Mouse (Mus musculus) heart, embryonic 16.5 days (tissue): ENCODE measurements at regions not wholly inside any gene's neighbourhood (a gene's known extent, or its start where the extent isn't known, plus 50 kb on each side); places are given as distances from the start of the nearest gene placed in this dataset.

Source experiments
- ATAC-seq: fragments of 200-750 bp; cut with Nextera tagmentation; replicated peaks from 2 replicates; pipeline ENCODE4 v1.8.0; 2017; ENCODE audit warnings: moderate number of reproducible peaks; ENCODE audit not compliant: insufficient read depth, low FRiP score; ENCODE audit errors: extremely low read depth
- H3K27ac ChIP-seq: fragments of 300-500 bp; sonication (generic); 2 replicates; pipeline ENCODE4 v1.5.1; 2014; ENCODE audit warnings: mild to moderate bottlenecking, low read length, control low read depth, moderate library complexity
- H3K27me3 ChIP-seq: fragments of 300-500 bp; sonication (generic); 2 replicates; pipeline ENCODE4 v1.6.1; 2014; ENCODE audit warnings: low read length, mixed read lengths; ENCODE audit not compliant: control insufficient read depth, insufficient read depth
- H3K36me3 ChIP-seq: fragments of 300-500 bp; sonication (generic); 2 replicates; pipeline ENCODE4 v1.6.1; 2014; ENCODE audit not compliant: control insufficient read depth, insufficient read depth
- H3K4me1 ChIP-seq: fragments of 300-500 bp; sonication (generic); 2 replicates; pipeline ENCODE4 v1.6.1; 2014; ENCODE audit warnings: low read length, mixed read lengths; ENCODE audit not compliant: control insufficient read depth, insufficient read depth
- H3K4me2 ChIP-seq: fragments of 300-500 bp; sonication (generic); 2 replicates; pipeline ENCODE4 v1.6.1; 2014; ENCODE audit warnings: low read depth, mild to moderate bottlenecking, control low read depth, low read length
- H3K4me3 ChIP-seq: fragments of 300-500 bp; sonication (generic); 2 replicates; pipeline ENCODE4 v1.5.1; 2014; ENCODE audit warnings: mild to moderate bottlenecking, control low read depth, low read length
- H3K9ac ChIP-seq: fragments of 300-500 bp; sonication (generic); 2 replicates; pipeline ENCODE4 v1.6.1; 2014; ENCODE audit warnings: low read length, control low read depth
- H3K9me3 ChIP-seq: fragments of 300-500 bp; sonication (generic); replicated peaks from 2 replicates; pipeline ENCODE4 v1.6.1; 2016; ENCODE audit warnings: low read length; ENCODE audit not compliant: control insufficient read depth
- WGBS: fragments of 180-500 bp; shearing (Covaris S2); extraction: QIAGEN DNeasy Blood & Tissue Kit; methylation state at CpG from one replicate; pipeline ENCODE4 v1.1.7; 2014; 5-methylcytosine and 5-hydroxymethylcytosine counted together

DNA sequence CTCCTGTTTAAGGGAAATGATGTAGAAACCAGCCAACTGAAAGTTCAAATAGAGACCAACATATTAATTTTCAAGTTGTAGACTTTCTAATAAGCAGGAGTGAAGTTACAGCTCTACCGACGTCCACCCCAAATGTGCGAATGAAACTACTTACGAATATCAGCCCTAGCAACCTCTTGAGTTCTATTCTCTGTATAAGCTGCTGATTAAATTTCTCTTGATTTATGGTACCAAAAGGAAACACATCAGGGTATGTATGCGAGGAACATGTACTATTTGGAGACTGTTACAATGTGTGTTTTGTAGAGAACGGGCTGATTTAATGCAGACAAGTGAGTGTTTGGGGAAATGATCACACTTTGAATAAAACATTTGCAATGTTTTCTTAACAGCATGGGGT lies 412.9 kb downstream of the Cd109 start:
- Histone ChIP-seq H3K4me3 (no peak overlapping the region), H3K4me2 (no peak overlapping the region), H3K4me1 (no peaks in the 10 kb centered on the region), H3K9me3 (no peaks in the 10 kb centered on the region), H3K27me3 (no peaks in the 10 kb centered on the region), H3K27ac (no peak overlapping the region), H3K9ac (no peak overlapping the region), H3K36me3 (no peaks in the 10 kb centered on the region)
- ATAC-seq: no peak
- 85% methylated on average over 6 of the region's 6 CpGs for WGBS

DNA sequence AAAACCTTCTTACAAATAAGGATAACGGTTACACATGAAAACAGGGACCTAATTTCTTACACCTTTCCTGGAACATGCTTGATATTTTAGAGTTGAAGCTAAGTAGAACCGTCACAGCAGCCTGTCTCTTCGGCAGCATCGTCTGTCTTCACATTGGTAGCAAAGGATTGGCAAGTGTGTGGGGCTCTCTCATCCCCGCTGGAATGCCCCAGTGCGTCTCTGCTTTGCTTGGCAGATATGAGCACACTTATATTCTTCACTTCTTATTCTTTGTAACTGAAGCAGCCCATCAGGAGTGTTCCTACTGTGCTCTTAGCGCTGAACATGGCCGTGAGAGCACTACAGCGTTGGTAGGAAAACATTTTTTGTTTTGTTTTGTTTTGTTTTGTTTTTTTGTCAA lies 414.1 kb downstream of the Cd109 start:
- no peak overlapping the region for H3K27ac ChIP-seq
- 69% methylated on average over 9 of the region's 9 CpGs for WGBS

GRCm38 (mm10) chr9:79035677-79036076 lies 420.3 kb downstream of the Cd109 start:
- Histone ChIP-seq H3K9me3 (no peaks in the 10 kb centered on the region), H3K27me3 (no peaks in the 10 kb centered on the region), H3K27ac (no peak overlapping the region), H3K36me3 (no peaks in the 10 kb centered on the region), H3K9ac (no peak overlapping the region), H3K4me2 (no peak overlapping the region), H3K4me3 (no peak overlapping the region), H3K4me1 (no peaks in the 10 kb centered on the region)
- no peak for ATAC-seq
- 70% methylated on average over 2 of the region's 2 CpGs for WGBS

More for the DNA sequence above, 414.1 kb downstream of the Cd109 start:
- Histone ChIP-seq H3K4me3 (no peak overlapping the region), H3K27me3 (no peaks in the 10 kb centered on the region), H3K4me1 (no peaks in the 10 kb centered on the region), H3K9ac (no peak overlapping the region), H3K9me3 (no peaks in the 10 kb centered on the region), H3K4me2 (no peak overlapping the region), H3K36me3 (no peaks in the 10 kb centered on the region)
- no peak for ATAC-seq

GRCm38 (mm10) chr9:79037054-79037453 lies 421.7 kb downstream of the Cd109 start:
- ATAC-seq: no peak
- Histone ChIP-seq H3K9ac (no peak overlapping the region), H3K4me1 (no peaks in the 10 kb centered on the region), H3K9me3 (no peaks in the 10 kb centered on the region), H3K27ac (no peak overlapping the region), H3K27me3 (no peaks in the 10 kb centered on the region), H3K4me3 (no peak overlapping the region), H3K36me3 (no peaks in the 10 kb centered on the region), H3K4me2 (no peak overlapping the region)
- whole genome bisulfite sequencing: 63% methylated on average over 1 of the region's 1 CpGs

GRCm38 (mm10) chr9:79038971-79039370 lies 423.6 kb downstream of the Cd109 start:
- ATAC-seq: no peak
- Histone ChIP-seq H3K9ac (no peak overlapping the region), H3K36me3 (no peaks in the 10 kb centered on the region), H3K4me2 (no peak overlapping the region), H3K9me3 (no peaks in the 10 kb centered on the region), H3K4me3 (no peak overlapping the region), H3K27me3 (no peaks in the 10 kb centered on the region), H3K27ac (no peak overlapping the region), H3K4me1 (no peaks in the 10 kb centered on the region)
- WGBS: 81% methylated on average over 4 of the region's 4 CpGs

DNA sequence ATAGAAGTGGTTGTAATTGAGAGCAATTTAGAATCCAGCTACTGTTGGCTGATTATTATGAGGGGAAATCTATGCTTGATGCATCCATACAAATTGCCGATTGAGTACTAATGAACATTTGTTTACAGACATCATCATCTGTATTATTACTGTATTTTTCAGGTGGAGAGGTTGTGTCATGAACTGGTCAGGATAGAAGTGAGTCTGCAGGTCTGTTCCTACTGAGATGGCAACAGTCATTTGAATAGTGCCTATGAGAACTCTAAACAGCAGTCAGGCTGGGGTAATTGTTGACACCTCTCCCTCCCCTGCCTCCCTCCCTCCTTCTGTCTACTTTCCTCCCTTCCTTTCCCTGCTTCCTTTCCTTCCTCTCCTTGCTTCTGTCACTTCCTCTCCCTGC lies 429.0 kb downstream of the Cd109 start:
- no peaks in the 10 kb centered on the region for H3K4me1 ChIP-seq
- 93% methylated on average over 1 of the region's 1 CpGs for WGBS
- H3K27me3 ChIP-seq: no peaks in the 10 kb centered on the region
- no peak overlapping the region for H3K27ac ChIP-seq
- no peaks in the 10 kb centered on the region for H3K9me3 ChIP-seq
- H3K4me2 ChIP-seq: no peak overlapping the region
- no peak for ATAC-seq
- H3K36me3 ChIP-seq: no peaks in the 10 kb centered on the region
- no peak overlapping the region for H3K9ac ChIP-seq
- no peak overlapping the region for H3K4me3 ChIP-seq

DNA sequence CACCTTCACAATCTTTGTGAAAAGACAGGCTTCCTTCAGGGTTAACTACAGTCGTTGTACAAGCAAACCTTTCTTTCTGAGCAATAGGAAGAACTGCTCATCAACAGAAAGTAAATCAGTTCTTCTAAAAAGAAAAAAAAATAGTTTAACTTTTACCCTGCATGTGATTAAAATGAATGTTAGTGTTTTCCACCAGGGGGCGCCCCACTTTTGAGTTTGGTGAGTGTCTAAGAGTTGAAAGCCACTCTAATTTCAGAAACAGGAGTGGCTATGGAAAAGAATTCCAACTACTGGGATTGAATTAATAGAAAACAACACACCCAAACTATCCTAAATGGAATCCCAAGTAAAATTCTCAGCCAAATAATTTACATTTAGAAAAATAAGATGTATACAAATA lies 430.0 kb downstream of the Cd109 start:
- no peak overlapping the region for H3K4me2 ChIP-seq
- no peak for ATAC-seq
- no peak overlapping the region for H3K9ac ChIP-seq
- no peaks in the 10 kb centered on the region for H3K36me3 ChIP-seq
- H3K27me3 ChIP-seq: no peaks in the 10 kb centered on the region
- H3K27ac ChIP-seq: no peak overlapping the region
- WGBS: 10% methylated on average over 2 of the region's 2 CpGs
- H3K9me3 ChIP-seq: no peaks in the 10 kb centered on the region
- H3K4me1 ChIP-seq: no peaks in the 10 kb centered on the region
- H3K4me3 ChIP-seq: no peak overlapping the region

DNA sequence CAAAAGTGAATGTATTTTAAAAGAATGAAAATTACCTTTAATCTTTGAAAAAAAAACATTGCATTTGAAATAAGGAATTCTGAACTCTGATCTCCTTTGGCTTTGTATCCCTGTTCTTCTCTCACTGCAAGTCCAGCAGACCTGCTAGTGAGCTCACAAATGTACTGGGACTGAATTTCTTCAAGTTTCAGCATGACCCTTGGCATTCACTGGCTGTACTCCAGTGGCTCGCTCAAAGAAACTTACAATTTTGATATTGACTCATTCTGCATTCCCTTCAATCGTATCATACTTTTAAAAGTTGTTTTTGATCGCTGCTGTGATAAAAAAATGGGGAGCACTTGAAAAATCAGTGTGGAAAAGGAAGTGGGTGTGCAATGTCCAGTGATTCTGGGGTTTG lies 456.6 kb downstream of the Cd109 start:
- H3K27ac ChIP-seq: no peak overlapping the region
- ATAC-seq: no peak
- no peak overlapping the region for H3K4me3 ChIP-seq
- H3K9me3 ChIP-seq: no peaks in the 10 kb centered on the region
- WGBS: 66% methylated on average over 3 of the region's 3 CpGs
- no peaks in the 10 kb centered on the region for H3K4me1 ChIP-seq
- no peak overlapping the region for H3K4me2 ChIP-seq
- no peak overlapping the region for H3K9ac ChIP-seq
- no peaks in the 10 kb centered on the region for H3K36me3 ChIP-seq
- no peaks in the 10 kb centered on the region for H3K27me3 ChIP-seq

- WGBS: 60% methylated on average over 2 of the region's 2 CpGs
- ATAC-seq: no peak
- no peaks in the 10 kb centered on the region for H3K36me3 ChIP-seq
These were observed 494.3 kb downstream of the Cd109 start for GRCm38 (mm10) chr9:79109611-79110010.

GRCm38 (mm10) chr9:79111326-79111725 lies 496.0 kb downstream of the Cd109 start:
- Histone ChIP-seq H3K4me3 (no peak overlapping the region), H3K36me3 (no peaks in the 10 kb centered on the region), H3K27ac (no peak overlapping the region), H3K4me1 (no peaks in the 10 kb centered on the region), H3K27me3 (no peaks in the 10 kb centered on the region), H3K4me2 (no peak overlapping the region), H3K9me3 (no peaks in the 10 kb centered on the region), H3K9ac (no peak overlapping the region)
- no peak for ATAC-seq
- 27% methylated on average over 2 of the region's 2 CpGs for WGBS

More at GRCm38 (mm10) chr9:79109611-79110010, 494.3 kb downstream of the Cd109 start:
- H3K27ac ChIP-seq: no peak overlapping the region
- no peak overlapping the region for H3K4me3 ChIP-seq
- no peaks in the 10 kb centered on the region for H3K4me1 ChIP-seq
- H3K9ac ChIP-seq: no peak overlapping the region
- H3K27me3 ChIP-seq: no peaks in the 10 kb centered on the region
- no peaks in the 10 kb centered on the region for H3K9me3 ChIP-seq
- H3K4me2 ChIP-seq: no peak overlapping the region
